Mouse (Mus musculus) kidney, embryonic 14.5 days (tissue): ENCODE data around the gene Fance. TPM values are rescaled to one million over a fixed set of nuclear protein-coding genes. Genes with fewer than 3 reads are reported as not detected.

Experiments
- ATAC-seq: fragments of 200-750 bp; cut with Nextera tagmentation; 2 replicates; pipeline ENCODE4 v1.8.0; 2017; ENCODE audit warnings: moderate number of reproducible peaks, mild to moderate bottlenecking, moderate TSS enrichment, moderate library complexity; ENCODE audit not compliant: low FRiP score, low TSS enrichment
- H3K27ac ChIP-seq: fragments of 300-500 bp; sonication (generic); 2 replicates; pipeline ENCODE4 v1.5.1; 2014; ENCODE audit warnings: low read depth, mild to moderate bottlenecking, low read length, moderate library complexity, mixed read lengths
- H3K27me3 ChIP-seq: fragments of 300-500 bp; sonication (generic); 2 replicates; pipeline ENCODE4 v1.6.1; 2014; ENCODE audit warnings: mild to moderate bottlenecking, low read length; ENCODE audit not compliant: control insufficient read depth, insufficient read depth
- H3K36me3 ChIP-seq: fragments of 300-500 bp; sonication (generic); 2 replicates; pipeline ENCODE4 v1.6.1; 2014; ENCODE audit warnings: low read length, mixed read lengths; ENCODE audit not compliant: control insufficient read depth, insufficient read depth
- H3K4me1 ChIP-seq: fragments of 300-500 bp; sonication (generic); 2 replicates; pipeline ENCODE4 v1.6.1; 2014; ENCODE audit warnings: low read length, mixed read lengths; ENCODE audit not compliant: control insufficient read depth, insufficient read depth
- H3K4me2 ChIP-seq: fragments of 300-500 bp; sonication (generic); replicated peaks from 2 replicates; pipeline ENCODE4 v1.6.1; 2014; ENCODE audit warnings: low read depth, mild to moderate bottlenecking, low read length
- H3K4me3 ChIP-seq: fragments of 300-500 bp; sonication (generic); 2 replicates; pipeline ENCODE4 v1.5.1; 2014; ENCODE audit warnings: mild to moderate bottlenecking, low read length
- H3K9ac ChIP-seq: fragments of 300-500 bp; sonication (generic); 2 replicates; pipeline ENCODE4 v1.6.1; 2014; ENCODE audit warnings: low read depth, mild to moderate bottlenecking, low read length, moderate library complexity
- H3K9me3 ChIP-seq: fragments of 300-500 bp; sonication (generic); 2 replicates; pipeline ENCODE4 v1.6.1; 2016; ENCODE audit warnings: low read length; ENCODE audit not compliant: control insufficient read depth
- WGBS: fragments of 180-500 bp; shearing (Covaris S2); extraction: QIAGEN DNeasy Blood & Tissue Kit; methylation state at CpG from one replicate; pipeline ENCODE4 v1.1.7; 2014; 5-methylcytosine and 5-hydroxymethylcytosine counted together
- polyA plus RNA-seq: library from polyadenylated mRNA; unstranded; fragments of >200 nt; fragmentation: Nextera tagmentation; extraction: Ambion mirVana; gene quantifications from 2 replicates; pipeline ENCODE4 v1.2.1, GENCODE M21; 2014

Fance gene
- polyA plus RNA-seq, 1 experiment from 2014 or later = 31.9 TPM

- peaks cover 38% of the 10 kb centered on the region for H3K4me1 ChIP-seq
- no peak overlapping the region for H3K4me3 ChIP-seq
- no peak for ATAC-seq
- H3K27me3 ChIP-seq = no peaks in the 10 kb centered on the region
- no peak overlapping the region for H3K27ac ChIP-seq
- no peaks in the 10 kb centered on the region for H3K36me3 ChIP-seq
- H3K9ac ChIP-seq = no peak overlapping the region
- no peaks in the 10 kb centered on the region for H3K9me3 ChIP-seq
- no peak overlapping the region for H3K4me2 ChIP-seq
- WGBS = 96% methylated on average over 3 of the region's 3 CpGs
Measured at GRCm38 (mm10) chr17:28278156-28278555, 35.2 kb upstream of the Fance start.

DNA sequence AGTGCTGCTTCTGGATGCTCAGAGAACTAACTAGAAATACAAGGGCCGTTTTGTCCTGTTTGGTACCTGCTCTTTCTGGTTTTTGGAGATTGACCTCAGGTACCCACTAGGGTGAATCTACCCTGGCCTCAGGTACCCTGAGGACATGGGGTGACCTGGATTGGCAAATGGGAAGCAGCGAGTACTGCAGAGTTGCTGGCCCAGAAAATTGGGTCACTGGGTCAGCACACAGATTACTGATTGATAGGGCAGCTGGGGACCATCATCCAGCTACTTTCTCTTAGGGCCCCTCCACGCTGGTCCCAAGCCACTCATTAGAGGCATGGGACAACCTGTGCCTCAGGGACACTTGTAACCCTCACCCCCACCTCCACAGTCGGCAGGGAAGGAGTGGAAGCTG lies 34.1 kb upstream of the Fance start:
- peaks cover 38% of the 10 kb centered on the region for H3K4me1 ChIP-seq
- peak overlapping the region; percentile 62 for H3K27ac ChIP-seq
- H3K4me3 ChIP-seq = no peak overlapping the region
- H3K27me3 ChIP-seq = no peaks in the 10 kb centered on the region
- no peaks in the 10 kb centered on the region for H3K9me3 ChIP-seq
- H3K4me2 ChIP-seq = no peak overlapping the region
- H3K9ac ChIP-seq = 0 out of 2 replicates have a peak overlapping the region, but pooled peaks have one; percentile 31
- 23% methylated on average over 4 of the region's 4 CpGs for WGBS
- H3K36me3 ChIP-seq = no peaks in the 10 kb centered on the region
- no peak for ATAC-seq

- H3K27me3 ChIP-seq = no peaks in the 10 kb centered on the region
Measured at GRCm38 (mm10) chr17:28279780-28280422, 33.4 kb upstream of the Fance start.

DNA sequence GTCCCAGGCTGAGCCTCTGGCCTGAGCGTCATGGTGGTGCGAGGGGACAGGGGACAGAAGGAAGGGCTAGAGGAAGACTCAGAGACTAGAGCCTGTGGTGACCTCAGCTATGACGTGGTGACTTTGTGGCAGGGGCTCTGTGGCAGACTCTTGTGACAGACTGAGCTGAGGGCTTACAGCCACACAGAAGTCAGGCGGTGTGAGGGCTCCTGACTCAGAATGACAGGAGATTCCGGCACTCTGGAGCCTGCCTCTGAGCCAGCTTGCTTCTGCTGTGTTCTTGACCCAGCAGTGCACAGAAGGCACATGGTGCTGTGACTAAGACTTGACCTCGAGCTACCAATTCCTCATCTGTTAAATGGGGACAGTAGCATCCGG lies 32.9 kb upstream of the Fance start:
- Histone ChIP-seq H3K9me3 (no peaks in the 10 kb centered on the region), H3K4me2 (no peak overlapping the region), H3K4me3 (no peak overlapping the region), H3K27ac (peak overlapping the region; percentile 62; the same call in 1 of the 2 replicates), H3K27me3 (no peaks in the 10 kb centered on the region), H3K36me3 (no peaks in the 10 kb centered on the region), H3K9ac (no peak overlapping the region), H3K4me1 (peaks cover 48% of the 10 kb centered on the region)
- WGBS = 78% methylated on average over 7 of the region's 7 CpGs
- no peak for ATAC-seq

More at GRCm38 (mm10) chr17:28279780-28280422, 33.4 kb upstream of the Fance start:
- Histone ChIP-seq H3K9ac (0 out of 2 replicates have a peak overlapping the region, but pooled peaks have one; percentile 31), H3K4me2 (no peak overlapping the region), H3K36me3 (no peaks in the 10 kb centered on the region), H3K27ac (peak overlapping the region; percentile 62), H3K9me3 (no peaks in the 10 kb centered on the region), H3K4me1 (peaks cover 43% of the 10 kb centered on the region), H3K4me3 (no peak overlapping the region)
- no peak for ATAC-seq
- 60% methylated on average over 15 of the region's 15 CpGs for WGBS

DNA sequence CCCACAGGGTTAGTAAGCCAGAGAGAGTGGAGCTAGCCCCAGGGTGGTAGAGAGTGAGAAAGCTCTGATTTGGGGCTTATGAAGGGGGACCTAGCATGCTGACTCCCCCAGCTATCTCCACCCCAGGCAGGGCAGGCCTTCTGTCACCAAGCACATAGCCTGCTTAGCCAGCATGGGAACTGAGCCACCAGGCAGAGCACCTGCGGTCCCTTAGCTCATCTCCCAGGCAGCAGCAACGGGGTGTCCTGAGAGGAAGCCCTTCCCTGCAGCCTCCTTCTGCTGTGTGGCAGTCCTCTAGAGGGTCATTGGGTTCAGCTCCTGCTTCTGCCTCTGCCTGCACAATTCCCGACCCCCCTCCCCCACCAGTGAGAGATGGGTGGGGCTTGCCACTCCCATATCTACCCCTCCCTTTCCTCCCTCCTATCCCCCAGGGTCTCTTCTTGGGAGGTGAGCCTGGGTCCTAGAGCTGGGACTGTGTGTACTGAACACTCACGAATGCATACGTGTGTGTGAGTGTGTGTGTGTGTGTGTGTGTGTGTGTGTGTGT lies 32.4 kb upstream of the Fance start:
- Histone ChIP-seq H3K4me3 (no peak overlapping the region), H3K27me3 (no peaks in the 10 kb centered on the region), H3K36me3 (no peaks in the 10 kb centered on the region), H3K4me2 (no peak overlapping the region), H3K9me3 (no peaks in the 10 kb centered on the region), H3K9ac (no peak overlapping the region), H3K4me1 (peaks cover 53% of the 10 kb centered on the region), H3K27ac (no peak overlapping the region)
- WGBS = 26% methylated on average over 5 of the region's 5 CpGs
- ATAC-seq = no peak

DNA sequence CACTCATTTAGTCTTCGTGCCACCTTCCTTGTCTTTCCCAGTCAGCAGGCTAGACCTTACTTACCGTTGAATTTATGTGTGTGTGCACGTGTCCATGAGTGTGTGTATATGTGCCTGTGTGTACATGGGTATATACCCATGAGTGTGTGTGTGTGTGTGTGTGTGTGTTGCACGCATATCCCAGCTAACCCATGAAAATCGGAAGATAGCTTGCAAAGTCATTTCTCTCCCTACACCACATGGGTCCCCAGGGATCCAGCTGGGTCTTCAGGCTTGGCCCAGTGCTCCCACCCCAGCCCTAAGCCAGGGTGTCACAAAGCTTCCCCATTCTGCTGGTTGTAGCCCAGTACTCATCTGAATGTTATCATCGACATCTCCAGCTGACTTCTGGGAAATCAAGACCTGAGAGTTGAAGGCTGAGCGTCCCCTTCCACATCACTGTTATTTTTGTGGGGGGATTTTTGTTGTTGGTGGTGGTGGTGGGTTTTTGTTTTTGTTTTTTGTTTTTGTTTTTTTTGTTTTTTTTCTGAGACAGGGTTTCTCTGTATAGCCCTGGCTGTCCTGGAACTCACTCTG lies 31.4 kb upstream of the Fance start:
- WGBS = 93% methylated on average over 7 of the region's 7 CpGs
- Histone ChIP-seq H3K9me3 (no peaks in the 10 kb centered on the region), H3K4me2 (no peak overlapping the region), H3K4me3 (no peak overlapping the region), H3K4me1 (peaks cover 62% of the 10 kb centered on the region), H3K36me3 (no peaks in the 10 kb centered on the region), H3K27me3 (no peaks in the 10 kb centered on the region), H3K27ac (no peak overlapping the region), H3K9ac (no peak overlapping the region)
- no peak for ATAC-seq

GRCm38 (mm10) chr17:28283199-28283598 lies 30.1 kb upstream of the Fance start:
- Histone ChIP-seq H3K27ac (no peak overlapping the region), H3K4me3 (no peak overlapping the region), H3K27me3 (no peaks in the 10 kb centered on the region), H3K4me1 (peaks cover 65% of the 10 kb centered on the region), H3K36me3 (no peaks in the 10 kb centered on the region), H3K9ac (no peak overlapping the region), H3K9me3 (no peaks in the 10 kb centered on the region), H3K4me2 (no peak overlapping the region)
- WGBS = 78% methylated on average over 10 of the region's 10 CpGs
- ATAC-seq = no peak

GRCm38 (mm10) chr17:28286133-28286532 lies 27.2 kb upstream of the Fance start:
- 59% methylated on average over 10 of the region's 10 CpGs for WGBS
- H3K4me3 ChIP-seq = no peak overlapping the region
- H3K4me2 ChIP-seq = no peak overlapping the region
- H3K9ac ChIP-seq = 0 out of 2 replicates have a peak overlapping the region, but pooled peaks have one; percentile 40
- peaks cover 42% of the 10 kb centered on the region for H3K4me1 ChIP-seq
- H3K9me3 ChIP-seq = no peaks in the 10 kb centered on the region
- no peaks in the 10 kb centered on the region for H3K36me3 ChIP-seq
- H3K27me3 ChIP-seq = no peaks in the 10 kb centered on the region
- ATAC-seq = 0 out of 2 replicates have a peak, but pooled peaks have one; percentile 2
- H3K27ac ChIP-seq = 0 out of 2 replicates have a peak overlapping the region, but pooled peaks have one; percentile 14

DNA sequence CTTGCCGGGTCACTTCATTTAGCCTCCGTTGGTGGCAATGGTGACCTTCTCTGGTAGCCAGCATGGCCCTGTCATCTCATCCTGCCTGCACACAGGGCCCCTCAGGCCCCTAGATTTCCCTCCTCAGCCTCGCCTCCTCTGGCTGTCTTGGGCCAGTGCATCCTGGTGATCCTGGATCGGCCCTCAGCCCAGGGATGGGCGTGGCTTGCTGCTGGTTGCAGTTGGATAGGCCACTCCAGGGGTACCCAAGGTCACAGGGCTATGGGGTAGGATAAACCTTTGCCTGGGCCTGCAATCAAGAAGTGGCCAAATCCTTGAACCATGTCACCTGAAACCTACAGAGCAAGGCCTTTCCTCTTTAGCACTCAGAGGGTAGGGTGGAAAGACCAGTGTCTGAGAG lies 26.4 kb upstream of the Fance start:
- Histone ChIP-seq H3K27ac (no peak overlapping the region), H3K27me3 (no peaks in the 10 kb centered on the region), H3K36me3 (no peaks in the 10 kb centered on the region), H3K9me3 (no peaks in the 10 kb centered on the region), H3K9ac (no peak overlapping the region), H3K4me2 (no peak overlapping the region), H3K4me1 (peaks cover 37% of the 10 kb centered on the region), H3K4me3 (no peak overlapping the region)
- peak; percentile 30; the same call in 1 of the 2 replicates for ATAC-seq
- 25% methylated on average over 5 of the region's 5 CpGs for WGBS
